Mouse (Mus musculus) myocyte (in vitro differentiated cells): ENCODE results near the gene Sag.

Experiments
- CEBPB ChIP-seq: IDR thresholded peaks from 2 replicates; pipeline ENCODE4 v1.6.1; 2011; ENCODE audit warnings: mild to moderate bottlenecking, moderate library complexity; ENCODE audit not compliant: poor library complexity, insufficient read depth, severe bottlenecking
- POLR2A ChIP-seq: IDR thresholded peaks from one replicate; pipeline ENCODE4 v1.6.1; 2011; ENCODE audit warnings: low read depth, mild to moderate bottlenecking, control low read depth, moderate library complexity; ENCODE audit not compliant: insufficient read length
- USF1 ChIP-seq: IDR thresholded peaks from one replicate; pipeline ENCODE4 v1.6.1; 2011; ENCODE audit warnings: low read depth, mild to moderate bottlenecking, control low read depth, moderate library complexity

- TF ChIP-seq POLR2A, result no peak
- no peak for TF ChIP-seq CEBPB
- no peak for TF ChIP-seq USF1
Observed at GRCm38 (mm10) chr1:87864889-87865288, 61.4 kb downstream of the Sag start.
